Mouse (Mus musculus) olfactory bulb, adult 2 months (tissue): ENCODE data around the gene Slc23a2. TPM values are rescaled to one million over a fixed set of nuclear protein-coding genes. Genes with fewer than 3 reads are reported as not detected.

Source experiments
- H3K27ac ChIP-seq: fragments of 200-500 bp; 2 replicates; pipeline ENCODE4 v1.5.1; 2012; ENCODE audit warnings: low read depth, low read length; ENCODE audit not compliant: insufficient read depth
- H3K4me1 ChIP-seq: fragments of 200-500 bp; 2 replicates; pipeline ENCODE4 v1.6.1; 2012; ENCODE audit warnings: low read length; ENCODE audit not compliant: control insufficient read depth, insufficient read depth
- H3K4me3 ChIP-seq: fragments of 200-500 bp; 2 replicates; pipeline ENCODE4 v1.5.1; 2012; ENCODE audit warnings: mild to moderate bottlenecking, low read depth, low read length, moderate library complexity; ENCODE audit not compliant: insufficient read depth
- CTCF ChIP-seq: fragments of 200-500 bp; IDR thresholded peaks from 2 replicates; pipeline ENCODE4 v1.5.1; 2012; ENCODE audit warnings: low read depth, mild to moderate bottlenecking, low read length, moderate library complexity; ENCODE audit not compliant: insufficient read depth
- POLR2A ChIP-seq: fragments of 200-500 bp; IDR thresholded peaks from 2 replicates; pipeline ENCODE4 v1.6.1; 2012; ENCODE audit warnings: mild to moderate bottlenecking, low read depth, low read length, moderate library complexity; ENCODE audit not compliant: insufficient read depth
- WGBS: fragments of 180-500 bp; shearing (Covaris S2); methylation state at CpG from one replicate; pipeline ENCODE4 v1.1.7; 2018; 5-methylcytosine and 5-hydroxymethylcytosine counted together
- polyA plus RNA-seq: library from polyadenylated mRNA; stranded (reverse); fragments of >200 nt; gene quantifications from 2 replicates; pipeline ENCODE4 v1.2.4, GENCODE M21; 2012; ENCODE audit warnings: low replicate concordance; ENCODE audit not compliant: missing spikeins, insufficient read depth, insufficient read length

Slc23a2 gene
- polyA plus RNA-seq, 1 experiment: not detected

DNA sequence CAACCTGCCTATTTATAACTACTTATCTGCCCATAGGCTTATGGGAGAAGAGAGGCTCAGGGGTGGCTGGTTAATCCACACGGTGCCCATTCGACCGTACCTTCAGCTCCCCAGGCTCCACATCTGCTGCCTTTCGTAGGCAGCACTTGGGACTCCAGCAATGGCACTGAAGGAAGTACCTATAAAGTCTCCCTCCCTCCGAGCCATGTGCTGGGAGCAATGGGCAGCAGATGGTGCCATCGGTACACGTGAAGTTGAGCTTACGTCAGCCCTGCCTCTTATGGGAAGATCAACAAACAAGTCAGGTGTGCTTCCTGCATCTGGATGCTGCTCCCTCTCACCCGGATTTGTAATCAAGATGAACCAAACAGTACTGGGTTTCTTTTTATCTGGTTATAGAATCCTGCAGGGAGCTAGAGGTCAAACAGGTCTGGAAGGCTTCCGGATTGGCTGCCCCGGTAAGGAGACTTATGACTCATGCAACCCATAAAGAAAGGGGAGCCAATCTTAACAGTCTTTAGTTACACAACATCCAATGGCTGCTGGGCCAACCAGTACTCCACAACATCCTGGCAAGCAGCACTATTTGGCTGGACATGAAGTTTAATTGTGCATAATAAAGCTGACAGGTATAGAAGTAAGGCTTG lies 80.6 kb downstream of the Slc23a2 start:
- peak overlapping the region; percentile 23; the same call in 1 of the 2 replicates for H3K27ac ChIP-seq
- H3K4me3 ChIP-seq: no peak overlapping the region
- TF ChIP-seq CTCF (no peak), POLR2A (no peak)
- H3K4me1 ChIP-seq: peaks cover 3% of the 10 kb centered on the region
- 70% methylated on average over 11 of the region's 11 CpGs for WGBS

DNA sequence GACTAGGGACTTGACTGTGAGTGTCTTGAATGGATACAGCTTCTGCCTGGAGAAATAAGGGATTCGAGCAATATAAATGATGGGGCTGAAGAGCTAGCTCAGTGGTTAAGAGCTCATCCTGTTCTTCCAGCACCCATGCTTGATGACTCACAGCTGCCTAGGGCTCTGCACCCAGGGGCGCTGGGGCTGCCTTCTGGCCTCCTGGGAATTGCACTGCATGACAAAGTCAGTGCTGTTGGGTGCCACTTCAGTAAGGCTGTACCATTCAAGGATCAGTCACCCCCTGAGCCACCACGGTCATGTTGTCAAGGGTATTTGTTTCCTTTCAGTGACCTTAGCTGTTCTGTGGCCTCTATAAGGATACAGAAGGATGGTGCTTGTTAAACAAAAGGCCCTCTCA lies 81.1 kb downstream of the Slc23a2 start:
- WGBS: 55% methylated on average over 3 of the region's 3 CpGs
- H3K27ac ChIP-seq: peak overlapping the region; percentile 38; the same call in 1 of the 2 replicates
- peaks cover 3% of the 10 kb centered on the region for H3K4me1 ChIP-seq
- H3K4me3 ChIP-seq: no peak overlapping the region
- no peak for TF ChIP-seq CTCF
- TF ChIP-seq POLR2A: no peak

DNA sequence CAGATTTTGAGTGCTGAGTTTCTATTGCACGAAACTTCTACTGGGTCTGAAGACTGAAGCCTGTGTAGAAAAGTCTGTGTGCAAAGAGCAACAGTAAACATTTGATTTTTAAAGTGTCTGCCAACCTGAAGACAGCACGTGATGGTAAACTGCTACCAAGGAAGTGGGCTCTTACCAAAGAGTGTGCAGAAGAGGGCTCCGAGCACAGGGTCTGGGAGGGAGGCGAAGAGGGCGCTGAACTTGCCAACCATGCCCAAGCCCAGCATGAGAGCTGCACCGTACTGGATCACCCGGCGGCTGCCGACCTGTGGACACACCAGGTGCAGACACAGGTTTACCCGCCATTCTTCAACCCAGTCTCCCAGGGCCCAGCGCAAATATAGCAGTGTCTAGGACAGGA lies 83.0 kb downstream of the Slc23a2 start:
- TF ChIP-seq CTCF (no peak), POLR2A (no peak)
- H3K4me1 ChIP-seq: peaks cover 3% of the 10 kb centered on the region
- WGBS: 91% methylated on average over 11 of the region's 11 CpGs
- H3K27ac ChIP-seq: no peak overlapping the region
- no peak overlapping the region for H3K4me3 ChIP-seq

DNA sequence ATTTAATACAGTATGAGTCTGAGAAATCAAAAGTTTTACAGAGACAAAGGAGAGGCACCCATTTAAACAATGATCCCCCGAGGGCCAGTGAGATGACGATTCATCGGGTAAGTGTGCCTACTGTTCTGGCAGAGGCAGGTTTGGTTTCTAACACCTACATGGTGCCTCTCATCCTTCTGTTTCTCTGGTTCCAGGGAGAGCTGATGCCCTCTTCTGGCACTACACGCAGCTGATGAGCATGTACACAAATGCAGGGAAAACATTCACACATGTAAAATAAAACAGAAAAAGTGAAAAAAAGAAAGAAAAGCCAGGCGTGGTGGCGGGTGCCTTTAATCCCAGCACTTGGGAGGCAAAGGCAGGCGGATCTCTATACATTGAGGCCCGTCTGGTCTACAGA lies 85.0 kb downstream of the Slc23a2 start:
- WGBS: 78% methylated on average over 8 of the region's 8 CpGs
- no peak for TF ChIP-seq POLR2A
- TF ChIP-seq CTCF: no peak

DNA sequence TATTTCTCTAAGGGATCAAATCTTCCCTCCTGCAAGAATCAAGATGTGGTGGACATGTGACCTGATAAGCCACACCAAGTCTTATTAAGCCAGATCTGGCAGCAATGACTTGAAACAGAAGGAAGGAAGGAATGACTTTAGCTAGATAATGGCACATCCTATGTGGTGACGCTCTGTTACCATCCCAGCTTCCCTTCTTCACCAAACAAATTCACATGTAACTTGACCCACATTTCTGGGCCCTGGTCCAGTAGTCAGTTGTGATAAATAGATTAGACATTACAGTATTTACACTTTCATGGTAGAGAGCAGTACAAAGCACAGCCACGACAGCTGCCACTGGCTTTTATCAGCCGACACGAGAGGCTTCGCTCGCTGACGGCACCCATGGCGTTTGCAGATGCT lies 89.6 kb downstream of the Slc23a2 start:
- 83% methylated on average over 8 of the region's 8 CpGs for WGBS
- Histone ChIP-seq H3K27ac (no peak overlapping the region), H3K4me3 (no peak overlapping the region), H3K4me1 (no peaks in the 10 kb centered on the region)
- TF ChIP-seq POLR2A: no peak
- no peak for TF ChIP-seq CTCF

More for the DNA sequence above, 85.0 kb downstream of the Slc23a2 start:
- no peak overlapping the region for H3K4me3 ChIP-seq
- H3K27ac ChIP-seq: no peak overlapping the region
- H3K4me1 ChIP-seq: peaks cover 3% of the 10 kb centered on the region

DNA sequence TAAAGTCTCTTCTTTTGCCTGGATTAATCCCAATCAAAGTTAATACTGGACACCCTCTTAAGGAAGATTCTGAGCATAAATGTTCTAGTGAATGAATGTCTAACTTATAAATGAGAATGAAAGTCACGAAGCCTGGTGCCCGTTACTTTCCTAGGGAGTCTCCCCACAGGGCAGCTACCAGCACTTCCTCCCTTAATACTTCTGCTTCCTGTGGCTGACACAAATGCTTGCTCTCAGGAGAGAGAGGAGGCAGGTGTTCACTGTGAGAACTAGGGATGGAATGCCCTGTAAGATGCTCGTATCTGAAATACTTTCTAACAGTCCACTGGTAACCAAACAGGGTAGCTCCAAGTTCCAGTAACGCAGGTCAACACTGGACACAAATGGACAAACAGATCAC lies 91.1 kb downstream of the Slc23a2 start:
- Histone ChIP-seq H3K4me1 (no peaks in the 10 kb centered on the region), H3K27ac (no peak overlapping the region), H3K4me3 (no peak overlapping the region)
- WGBS: 93% methylated on average over 4 of the region's 4 CpGs
- no peak for TF ChIP-seq CTCF

DNA sequence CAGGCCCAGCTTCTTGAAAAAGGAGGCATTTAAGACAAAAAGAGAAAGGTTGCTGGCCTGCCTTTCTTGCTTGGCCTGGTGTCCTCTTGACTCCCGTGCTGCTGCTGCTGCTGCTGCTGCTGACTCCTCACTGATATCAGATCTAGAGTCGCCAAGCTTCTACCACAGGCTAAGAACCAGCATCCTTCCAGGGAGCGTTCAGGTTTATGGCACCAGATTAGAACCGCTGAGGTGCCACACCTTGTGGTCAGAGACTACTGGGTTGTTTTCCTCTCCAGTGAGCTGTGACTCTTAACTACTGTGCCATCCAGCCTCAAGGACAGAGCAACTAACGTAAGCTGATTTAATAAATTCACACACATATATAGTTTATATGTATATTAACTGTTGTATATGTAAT lies 93.1 kb downstream of the Slc23a2 start:
- H3K27ac ChIP-seq: no peak overlapping the region
- H3K4me3 ChIP-seq: no peak overlapping the region
- H3K4me1 ChIP-seq: no peaks in the 10 kb centered on the region
- 95% methylated on average over 5 of the region's 5 CpGs for WGBS
- TF ChIP-seq POLR2A: no peak
- TF ChIP-seq CTCF: no peak

DNA sequence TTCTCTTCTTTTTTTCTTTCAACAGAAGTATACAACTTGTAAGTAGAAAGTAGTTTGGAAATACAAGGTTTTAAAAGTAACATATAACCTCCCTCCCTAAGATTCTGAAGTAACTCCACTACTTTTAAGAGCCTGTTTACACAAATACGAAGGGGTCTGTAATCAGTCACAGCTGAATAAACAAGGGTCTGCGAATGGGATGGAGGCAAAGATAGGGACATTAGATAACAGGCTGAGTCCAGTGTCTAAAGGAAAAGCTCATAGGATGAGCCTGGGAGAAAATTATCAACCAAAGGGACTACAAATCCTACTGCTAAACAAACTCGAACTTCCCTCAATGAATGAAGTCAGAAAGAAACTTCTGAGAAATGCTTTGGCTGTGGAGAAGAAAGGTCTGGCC lies 95.0 kb downstream of the Slc23a2 start:
- no peak for TF ChIP-seq CTCF
- TF ChIP-seq POLR2A: no peak
- Histone ChIP-seq H3K4me1 (0 out of 2 replicates have a peak, but pooled peaks cover 1% of the 10 kb centered on the region), H3K27ac (no peak overlapping the region), H3K4me3 (no peak overlapping the region)
- WGBS: 60% methylated on average over 3 of the region's 3 CpGs

DNA sequence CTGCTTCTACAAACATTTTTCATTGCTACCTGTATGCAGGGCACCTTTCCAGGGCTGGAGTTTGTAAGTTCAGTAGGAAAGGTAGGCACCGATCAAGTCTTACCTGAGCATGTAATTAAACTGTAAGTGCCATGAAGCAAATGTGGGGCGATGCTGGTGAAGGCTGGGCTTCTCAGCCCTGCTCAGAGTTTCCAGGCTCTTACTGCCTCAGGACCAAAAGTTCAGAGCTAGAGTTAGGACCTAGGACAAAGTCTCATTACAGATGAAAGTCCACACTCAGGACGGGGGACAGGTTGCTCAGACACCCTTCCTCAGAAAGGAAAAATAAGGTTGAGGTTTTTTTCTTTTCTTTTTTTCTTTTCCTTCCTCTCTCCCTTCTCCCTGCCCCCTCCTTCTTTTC lies 95.4 kb downstream of the Slc23a2 start:
- no peak for TF ChIP-seq CTCF
- H3K27ac ChIP-seq: no peak overlapping the region
- 90% methylated on average over 3 of the region's 3 CpGs for WGBS
- H3K4me3 ChIP-seq: no peak overlapping the region
- 0 out of 2 replicates have a peak, but pooled peaks cover 3% of the 10 kb centered on the region for H3K4me1 ChIP-seq

DNA sequence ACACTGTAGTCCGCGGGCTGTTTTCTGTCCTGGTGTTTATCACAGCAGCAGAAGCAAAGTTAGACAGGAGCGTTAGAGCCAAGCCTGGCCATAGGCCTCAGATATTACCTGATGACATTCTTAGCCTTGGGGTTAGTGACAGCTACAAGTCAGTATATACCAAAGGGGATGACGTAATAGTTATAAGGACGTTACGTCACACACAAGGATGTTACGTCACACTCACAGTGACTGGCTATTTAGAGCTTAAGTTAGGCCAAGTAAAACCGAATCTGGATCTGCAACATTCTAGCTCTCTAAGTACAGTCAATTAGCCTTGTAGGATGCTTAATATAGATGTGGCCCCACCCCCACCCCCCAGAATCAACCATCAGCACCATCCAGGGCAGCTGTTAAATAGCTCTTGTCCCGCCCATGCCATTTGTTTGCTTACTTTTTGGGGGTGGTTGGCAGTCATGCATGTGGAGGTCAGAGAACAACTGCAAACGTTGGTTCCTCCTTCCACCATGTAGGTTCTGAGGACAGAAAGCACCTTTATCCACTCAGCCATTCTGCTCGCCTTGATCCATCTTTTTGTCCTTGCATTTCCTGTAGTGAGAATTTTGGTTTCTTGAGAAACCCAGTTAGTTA lies 96.7 kb downstream of the Slc23a2 start:
- H3K4me1 ChIP-seq: peaks cover 4% of the 10 kb centered on the region
- 81% methylated on average over 11 of the region's 11 CpGs for WGBS
- no peak overlapping the region for H3K4me3 ChIP-seq
- TF ChIP-seq CTCF: no peak
- no peak for TF ChIP-seq POLR2A
- H3K27ac ChIP-seq: no peak overlapping the region
